Mouse (Mus musculus) forebrain, embryonic 11.5 days (tissue): ENCODE results near the gene Aldob. TPM values are rescaled to one million over a fixed set of nuclear protein-coding genes. Genes with fewer than 3 reads are reported as not detected.
A peak's percentile ranks its signal among the peaks of the same experiment; 100 is the strongest.

Experiments
- ATAC-seq: fragments of 200-750 bp; cut with Nextera tagmentation; replicated peaks from 2 replicates; pipeline ENCODE4 v1.8.0; 2017; ENCODE audit warnings: moderate TSS enrichment; ENCODE audit not compliant: low FRiP score
- DNase-seq: peaks from one replicate; pipeline ENCODE4 v3.0.0-alpha.2; 2017; ENCODE audit warnings: low spot score
- H3K27ac ChIP-seq: fragments of 300-500 bp; sonication (generic); 2 replicates; pipeline ENCODE4 v1.5.1; 2014; ENCODE audit warnings: low read depth, low read length
- H3K27me3 ChIP-seq: fragments of 300-500 bp; sonication (generic); 2 replicates; pipeline ENCODE4 v1.6.1; 2014; ENCODE audit warnings: mild to moderate bottlenecking, low read length, mixed read lengths; ENCODE audit not compliant: control insufficient read depth, insufficient read depth
- H3K36me3 ChIP-seq: fragments of 300-500 bp; sonication (generic); 2 replicates; pipeline ENCODE4 v1.6.1; 2014; ENCODE audit warnings: mild to moderate bottlenecking, low read length, moderate library complexity, mixed read lengths; ENCODE audit not compliant: control insufficient read depth, insufficient read depth
- H3K4me1 ChIP-seq: fragments of 300-500 bp; sonication (generic); replicated peaks from 2 replicates; pipeline ENCODE4 v1.6.1; 2014; ENCODE audit warnings: low read length, mixed read lengths; ENCODE audit not compliant: control insufficient read depth, insufficient read depth
- H3K4me2 ChIP-seq: fragments of 300-500 bp; sonication (generic); 2 replicates; pipeline ENCODE4 v1.6.1; 2014; ENCODE audit warnings: low read depth, mild to moderate bottlenecking, low read length, moderate library complexity, mixed read lengths; ENCODE audit not compliant: severe bottlenecking
- H3K4me3 ChIP-seq: fragments of 300-500 bp; sonication (generic); 2 replicates; pipeline ENCODE4 v1.5.1; 2014; ENCODE audit warnings: low read depth, low read length
- H3K9ac ChIP-seq: fragments of 300-500 bp; sonication (generic); 2 replicates; pipeline ENCODE4 v1.6.1; 2014; ENCODE audit warnings: low read length
- H3K9me3 ChIP-seq: fragments of 300-500 bp; sonication (generic); 2 replicates; pipeline ENCODE4 v1.6.1; 2016; ENCODE audit warnings: low read length, mixed read lengths; ENCODE audit not compliant: control insufficient read depth
- WGBS: fragments of 180-500 bp; shearing (Covaris S2); extraction: QIAGEN DNeasy Blood & Tissue Kit; methylation state at CpG from one replicate; pipeline ENCODE4 v1.1.7; 2014; 5-methylcytosine and 5-hydroxymethylcytosine counted together
- polyA plus RNA-seq: library from polyadenylated mRNA; unstranded; fragments of >200 nt; fragmentation: Nextera tagmentation; extraction: Ambion mirVana; gene quantifications from 2 replicates; pipeline ENCODE4 v1.2.1, GENCODE M21; 2014

Aldob gene
- polyA plus RNA-seq, result not detected in 2 replicates

DNA sequence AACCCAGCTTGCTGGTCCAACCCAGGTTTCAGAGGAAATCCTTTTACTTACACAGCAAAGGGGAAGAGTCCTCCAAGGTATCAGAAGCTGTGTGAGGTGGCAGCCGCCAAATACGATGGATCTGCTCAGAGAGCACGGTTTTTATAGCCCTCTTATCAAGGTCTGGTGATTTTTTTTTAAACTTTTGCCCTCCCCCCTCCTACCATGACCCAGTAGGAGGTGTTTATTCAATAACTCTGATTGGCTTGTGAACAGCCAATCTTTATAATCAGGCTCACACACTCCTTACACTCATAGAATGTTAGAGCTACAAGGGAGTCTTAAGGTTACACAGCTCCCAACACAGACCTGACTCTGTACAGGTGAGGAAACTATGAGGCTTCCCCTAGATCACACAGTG is at the start of gene Aldob:
TSS of gene Aldob (minus strand) at position 164 of the 400 bp plus-strand sequence.
- H3K4me2 ChIP-seq, result no peak within 1 kb of the TSS
- DNase-seq, result no peak
- no peak within 1 kb of the TSS for H3K27ac ChIP-seq
- H3K36me3 ChIP-seq, result no peaks in the 10 kb centered on the region
- no peak within 1 kb of the TSS for H3K4me3 ChIP-seq
- no peak for ATAC-seq
- no peak within 1 kb of the TSS for H3K9ac ChIP-seq
- no peaks in the 10 kb centered on the region for H3K27me3 ChIP-seq
- no peaks in the 10 kb centered on the region for H3K9me3 ChIP-seq
- 88% methylated on average over 3 of the region's 3 CpGs for WGBS
- H3K4me1 ChIP-seq, result no peaks in the 10 kb centered on the region

- under 1% methylated on average over 71 of the region's 77 CpGs for WGBS
- H3K36me3 ChIP-seq, result no peaks in the 10 kb centered on the region
- ATAC-seq (peak; percentile 97), DNase-seq (peak; percentile 89)
- no peaks in the 10 kb centered on the region for H3K9me3 ChIP-seq
- peak within 1 kb of the TSS; percentile 84 for H3K4me2 ChIP-seq
- peak within 1 kb of the TSS; percentile 75 for H3K4me3 ChIP-seq
- peak within 1 kb of the TSS; percentile 41; the same call in 1 of the 2 replicates for H3K27ac ChIP-seq
- no peaks in the 10 kb centered on the region for H3K27me3 ChIP-seq
- no peaks in the 10 kb centered on the region for H3K4me1 ChIP-seq
- peak within 1 kb of the TSS; percentile 78 for H3K9ac ChIP-seq
Observed at GRCm38 (mm10) chr4:49597183-49598100, 48.1 kb upstream of the Aldob start, which contains the start of gene Tmem246. TSS of gene Tmem246 (minus strand) at chr4:49597876.

DNA sequence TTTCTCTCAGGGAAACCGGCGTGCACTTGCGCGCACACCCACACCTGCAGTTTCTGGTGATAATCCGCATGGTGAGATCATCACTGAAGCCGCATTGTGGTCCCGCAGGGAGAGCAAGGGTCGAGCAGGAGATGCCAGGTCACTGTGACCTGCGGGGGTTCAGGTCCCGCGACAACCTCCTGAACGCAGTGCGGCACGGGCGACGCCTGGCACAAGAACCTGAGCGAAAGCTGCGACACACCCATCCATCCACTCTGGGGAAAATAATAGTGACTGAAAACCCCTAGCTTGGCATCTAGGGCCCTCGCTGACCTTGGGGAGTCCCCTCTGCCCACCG is 47.5 kb upstream of the Aldob start:
- Histone ChIP-seq H3K27me3 (no peaks in the 10 kb centered on the region), H3K36me3 (no peaks in the 10 kb centered on the region), H3K4me1 (no peaks in the 10 kb centered on the region), H3K4me3 (peak overlapping the region; percentile 75), H3K4me2 (peak overlapping the region; percentile 84), H3K27ac (no peak overlapping the region), H3K9me3 (no peaks in the 10 kb centered on the region), H3K9ac (peak overlapping the region; percentile 78)
- DNase-seq (peak; percentile 68), ATAC-seq (no peak; the same call in 1 of the 2 replicates)
- WGBS, result 2% methylated on average over 20 of the region's 20 CpGs

- Histone ChIP-seq H3K27me3 (no peaks in the 10 kb centered on the region), H3K9me3 (no peaks in the 10 kb centered on the region), H3K4me3 (no peak overlapping the region), H3K4me1 (no peaks in the 10 kb centered on the region), H3K27ac (no peak overlapping the region), H3K4me2 (no peak overlapping the region), H3K36me3 (no peaks in the 10 kb centered on the region; the same call in 1 of the 2 replicates), H3K9ac (no peak overlapping the region)
- WGBS, result 89% methylated on average over 2 of the region's 2 CpGs
- no peak for DNase-seq
- ATAC-seq, result no peak
Observed at GRCm38 (mm10) chr4:49590152-49590551, 40.8 kb upstream of the Aldob start.

DNA sequence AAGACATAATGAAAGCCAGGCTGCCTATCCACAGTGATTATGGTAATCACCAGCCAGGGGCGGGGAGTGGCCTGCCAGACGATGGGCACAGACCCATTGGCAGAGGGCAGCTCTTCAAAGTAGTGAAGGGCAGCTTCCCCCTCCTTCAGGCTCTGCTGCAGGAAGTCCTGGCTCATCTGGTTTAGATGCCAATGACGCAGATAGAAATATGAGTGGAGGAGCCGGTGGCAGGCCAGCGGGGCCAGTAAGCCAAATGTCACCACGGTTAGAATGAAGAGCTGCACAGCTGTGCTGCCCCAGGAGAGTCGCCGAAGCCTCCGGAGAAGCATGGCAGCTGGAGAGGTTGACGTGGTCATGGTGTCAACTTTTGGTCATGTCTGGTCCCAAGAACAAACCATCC is 37.5 kb upstream of the Aldob start:
- Histone ChIP-seq H3K9me3 (no peaks in the 10 kb centered on the region), H3K36me3 (no peaks in the 10 kb centered on the region; the same call in 1 of the 2 replicates), H3K4me3 (no peak overlapping the region), H3K27me3 (no peaks in the 10 kb centered on the region), H3K4me1 (no peaks in the 10 kb centered on the region), H3K4me2 (no peak overlapping the region), H3K9ac (no peak overlapping the region), H3K27ac (no peak overlapping the region)
- 94% methylated on average over 10 of the region's 10 CpGs for WGBS
- no peak for ATAC-seq
- no peak for DNase-seq

GRCm38 (mm10) chr4:49585524-49586101 is 36.3 kb upstream of the Aldob start:
- 91% methylated on average over 7 of the region's 7 CpGs for WGBS
- Histone ChIP-seq H3K27me3 (no peaks in the 10 kb centered on the region), H3K9me3 (no peaks in the 10 kb centered on the region), H3K9ac (no peak overlapping the region), H3K4me2 (no peak overlapping the region), H3K27ac (no peak overlapping the region), H3K36me3 (no peaks in the 10 kb centered on the region; the same call in 1 of the 2 replicates), H3K4me1 (no peaks in the 10 kb centered on the region), H3K4me3 (no peak overlapping the region)
- ATAC-seq (no peak), DNase-seq (no peak)

DNA sequence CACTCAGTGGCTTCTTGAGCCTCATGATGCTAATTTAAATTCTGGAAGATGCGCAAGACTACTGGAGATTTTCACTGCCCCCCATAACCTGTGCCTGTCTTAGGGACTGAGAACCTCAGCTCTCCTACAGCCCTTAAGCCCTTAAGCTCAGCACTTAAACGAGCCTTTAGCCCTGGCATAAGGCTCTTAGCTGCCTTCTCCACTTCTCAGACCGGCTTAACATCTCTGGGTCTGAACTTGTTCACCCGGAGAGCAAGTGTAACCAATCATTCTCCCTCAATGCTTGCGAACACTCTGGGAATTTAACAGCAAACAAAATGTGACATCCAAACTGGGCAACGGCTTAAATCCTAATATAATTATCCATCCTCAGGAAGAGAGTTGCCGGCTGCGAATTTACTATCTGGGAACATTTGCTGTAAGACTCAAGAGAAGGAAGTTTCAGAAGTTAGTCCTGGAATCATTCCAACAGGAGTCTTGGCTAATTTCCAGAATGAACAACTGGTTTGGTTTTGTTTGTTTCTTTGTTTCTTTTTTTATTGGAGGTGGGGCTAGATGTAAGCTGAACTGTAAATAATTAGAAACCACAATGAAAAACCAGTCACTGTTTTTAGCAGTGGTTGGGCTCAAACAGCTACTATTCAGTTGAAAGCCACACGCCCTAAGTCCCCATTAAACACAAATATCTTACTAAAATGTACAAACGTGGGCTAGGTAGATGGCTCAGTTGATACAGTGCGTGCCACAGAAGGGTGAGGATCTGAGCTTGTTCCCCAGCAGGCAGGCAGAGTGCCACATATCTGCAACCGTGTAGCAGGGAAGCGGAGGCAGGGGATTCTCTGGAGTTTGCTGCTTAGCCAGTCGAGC is 34.9 kb upstream of the Aldob start:
- ATAC-seq, result no peak

DNA sequence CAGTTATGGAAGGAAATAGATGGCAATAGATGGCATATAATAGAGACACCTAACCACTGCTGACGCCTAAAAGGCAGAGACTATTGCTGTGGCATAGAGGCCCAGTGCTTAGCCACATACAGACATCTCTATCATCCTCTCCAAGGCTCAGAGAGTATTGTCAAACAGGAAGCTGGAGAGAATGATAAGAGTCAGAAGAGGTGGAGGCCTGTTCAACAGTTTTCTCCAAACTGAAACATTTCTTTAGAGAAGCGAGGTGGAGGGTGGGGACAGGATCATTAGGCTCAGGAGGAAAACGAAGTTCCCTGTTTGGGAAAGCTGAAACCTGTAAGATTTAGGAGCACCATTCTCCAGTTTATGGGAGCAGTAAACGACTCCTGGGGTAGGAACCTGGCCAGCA is 31.9 kb upstream of the Aldob start:
- no peaks in the 10 kb centered on the region for H3K9me3 ChIP-seq
- H3K4me1 ChIP-seq, result no peaks in the 10 kb centered on the region
- no peak overlapping the region for H3K27ac ChIP-seq
- H3K36me3 ChIP-seq, result no peaks in the 10 kb centered on the region; the same call in 1 of the 2 replicates
- H3K4me2 ChIP-seq, result no peak overlapping the region
- DNase-seq (no peak), ATAC-seq (no peak)
- H3K4me3 ChIP-seq, result no peak overlapping the region
- no peaks in the 10 kb centered on the region for H3K27me3 ChIP-seq
- H3K9ac ChIP-seq, result no peak overlapping the region
- 78% methylated on average over 4 of the region's 4 CpGs for WGBS

More for the DNA sequence above, 34.9 kb upstream of the Aldob start:
- no peaks in the 10 kb centered on the region; the same call in 1 of the 2 replicates for H3K36me3 ChIP-seq
- H3K9me3 ChIP-seq, result no peaks in the 10 kb centered on the region
- no peak for DNase-seq
- H3K4me1 ChIP-seq, result no peaks in the 10 kb centered on the region
- H3K4me3 ChIP-seq, result no peak overlapping the region
- H3K27ac ChIP-seq, result no peak overlapping the region
- no peak overlapping the region for H3K9ac ChIP-seq
- 79% methylated on average over 14 of the region's 14 CpGs for WGBS
- no peaks in the 10 kb centered on the region for H3K27me3 ChIP-seq
- H3K4me2 ChIP-seq, result no peak overlapping the region
